Mouse (Mus musculus): ENCODE data around the gene Rpl34. TPM values are rescaled to one million over a fixed set of nuclear protein-coding genes. Genes with fewer than 3 reads are reported as not detected.

The Rpl34 gene
- polyA plus RNA-seq, 1 experiment from 2014 or later: 861 TPM

DNA sequence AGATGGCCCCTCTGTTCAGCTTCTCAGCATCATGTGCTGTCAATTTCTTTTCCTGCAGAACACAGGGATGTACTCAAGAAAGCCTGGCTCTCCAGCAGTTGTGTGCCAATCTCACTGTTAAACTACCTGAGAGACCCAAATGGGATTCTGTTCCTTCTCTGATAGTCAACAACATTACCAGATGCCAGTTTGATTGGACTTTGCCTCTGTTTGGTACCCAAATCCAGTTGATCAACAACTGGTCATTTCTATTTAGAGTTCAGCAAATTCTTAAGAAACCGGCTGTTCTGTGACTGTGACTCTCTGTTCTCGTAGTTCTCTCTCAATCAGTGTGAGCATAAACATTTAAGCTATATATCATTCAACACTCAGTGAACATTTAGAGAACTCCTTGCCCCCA lies 49.0 kb downstream of the Rpl34 start:
- no peak for ATAC-seq (ENCODE audit: low FRiP score, low TSS enrichment)
- WGBS: 71% methylated on average over 2 of the region's 2 CpGs
- no peak overlapping the region for H3K9ac ChIP-seq (replicated peaks; ENCODE audit: low read length)
- no peak overlapping the region for H3K4me2 ChIP-seq (replicated peaks; ENCODE audit: low read depth, low read length)
- H3K4me1 ChIP-seq (ENCODE audit: insufficient read depth, low read length): no peaks in the 10 kb centered on the region
- H3K4me3 ChIP-seq (ENCODE audit: low read length): no peak overlapping the region
- H3K27me3 ChIP-seq (ENCODE audit: insufficient read depth, low read length): no peaks in the 10 kb centered on the region
- H3K27ac ChIP-seq (ENCODE audit: low read length): no peak overlapping the region
- no peaks in the 10 kb centered on the region for H3K36me3 ChIP-seq (ENCODE audit: insufficient read depth, low read length)
- no peaks in the 10 kb centered on the region; the same call in 1 of the 2 replicates for H3K9me3 ChIP-seq (ENCODE audit: low read length)

DNA sequence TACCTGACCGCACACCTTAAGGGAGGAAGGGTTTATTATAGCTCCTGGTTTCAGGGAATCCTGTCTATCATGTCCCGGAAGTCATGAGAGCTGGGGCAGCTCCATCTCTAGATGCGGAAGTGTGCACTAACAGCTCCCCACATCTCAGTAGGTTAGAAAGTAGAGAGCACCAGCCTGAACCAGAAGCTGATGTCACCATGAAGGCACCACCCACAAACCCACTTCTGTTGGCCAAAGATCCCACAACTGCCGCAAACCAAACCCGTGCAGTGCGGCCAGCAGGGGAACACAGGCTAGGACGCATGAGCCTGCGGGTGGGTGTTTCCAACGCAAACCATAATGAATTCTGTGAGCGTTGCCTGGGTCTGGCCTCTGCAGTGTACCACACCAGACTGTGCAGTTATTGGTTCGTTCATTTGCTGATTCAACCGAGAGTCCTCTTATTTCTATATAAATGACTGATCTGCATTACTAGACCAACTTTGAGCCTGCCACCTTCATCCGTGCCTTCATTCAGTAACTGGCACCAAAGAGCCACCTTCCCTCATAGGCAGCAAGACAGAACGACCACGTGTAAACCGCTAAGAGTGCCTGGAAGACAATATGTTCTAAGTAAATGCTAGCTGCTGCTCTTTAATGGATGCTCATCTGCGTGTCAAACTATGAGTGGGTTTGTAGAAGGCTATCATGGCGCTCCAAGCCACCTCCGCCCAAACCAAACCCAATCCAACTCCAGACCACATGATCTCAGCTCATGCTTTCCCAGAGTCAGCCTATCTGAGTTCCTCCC lies 52.3 kb downstream of the Rpl34 start:
- H3K4me2 ChIP-seq (replicated peaks; ENCODE audit: low read depth, low read length): no peak overlapping the region
- H3K4me3 ChIP-seq (ENCODE audit: low read length): no peak overlapping the region
- no peak for ATAC-seq (ENCODE audit: low FRiP score, low TSS enrichment)
- no peaks in the 10 kb centered on the region; the same call in 1 of the 2 replicates for H3K9me3 ChIP-seq (ENCODE audit: low read length)
- H3K9ac ChIP-seq (replicated peaks; ENCODE audit: low read length): no peak overlapping the region
- no peaks in the 10 kb centered on the region for H3K4me1 ChIP-seq (ENCODE audit: insufficient read depth, low read length)
- 94% methylated on average over 19 of the region's 19 CpGs for WGBS
- no peaks in the 10 kb centered on the region for H3K36me3 ChIP-seq (ENCODE audit: insufficient read depth, low read length)
- H3K27me3 ChIP-seq (ENCODE audit: insufficient read depth, low read length): no peaks in the 10 kb centered on the region
- no peak overlapping the region for H3K27ac ChIP-seq (ENCODE audit: low read length)

Other genes starting within 250 kb of the Rpl34 start
- 0.55 and 0.91 TPM in 2 replicates for gene Etnppl, start 113.0 kb downstream of the Rpl34 start, polyA plus RNA-seq (2015; fragmentation: Nextera tagmentation; extraction: Ambion mirVana)
- 356 and 387 TPM in 2 replicates for gene Ostc, start 21.0 kb downstream of the Rpl34 start, polyA plus RNA-seq (2015; fragmentation: Nextera tagmentation; extraction: Ambion mirVana)

All from kidney, embryonic 16.5 days (tissue).